Mouse (Mus musculus): ENCODE data around the gene Lrp8.

DNA sequence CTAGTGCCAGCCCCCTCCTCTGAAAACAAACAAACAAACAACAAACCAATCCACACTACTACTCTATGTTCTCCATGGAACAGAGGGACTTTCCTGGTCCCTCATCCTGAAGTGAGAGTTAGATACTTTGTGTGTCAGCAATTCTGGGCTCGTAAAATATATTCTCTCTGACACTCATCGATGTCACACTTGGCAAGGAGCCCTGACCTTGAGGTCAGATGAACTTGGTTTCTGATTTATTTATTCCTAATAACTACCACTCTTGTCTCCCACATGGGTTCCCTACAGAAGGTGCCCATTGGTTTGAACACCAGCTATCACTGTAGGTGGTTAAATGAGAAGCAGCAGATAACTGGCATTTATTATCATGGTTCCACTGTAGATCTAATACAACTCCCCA is 118.3 kb downstream of the Lrp8 start:
- TF ChIP-seq BHLHE40 (IDR thresholded peaks at IDR 0.05; ENCODE audit: low read depth, low read length) (no peak), HCFC1 (IDR thresholded peaks at IDR 0.05; ENCODE audit: low read depth, low read length) (no peak), POLR2A (IDR thresholded peaks at IDR 0.05; ENCODE audit: low read depth, low read length) (no peak), CTCF (conservative IDR thresholded peaks at IDR 0.05 in 1 of 2, IDR thresholded peaks at IDR 0.05 in 1 of 2; ENCODE audit: low read depth in 2 of 2, low read length in 2 of 2) (no peak), POLR2AphosphoS2 (IDR thresholded peaks at IDR 0.05; ENCODE audit: low read depth, low read length) (no peak), EP300 (IDR thresholded peaks at IDR 0.05; ENCODE audit: low read length) (no peak), NELFE (IDR thresholded peaks at IDR 0.05; ENCODE audit: low read depth, low read length) (no peak), MAX (IDR thresholded peaks at IDR 0.05; ENCODE audit: low read length) (no peak), ELF1 (IDR thresholded peaks at IDR 0.05; ENCODE audit: low read depth, low read length) (no peak), CHD2 (IDR thresholded peaks at IDR 0.05; ENCODE audit: low read length) (no peak), E2F4 (IDR thresholded peaks at IDR 0.05; ENCODE audit: insufficient replicate concordance, low read depth, low read length) (no peak), USF1 (IDR thresholded peaks at IDR 0.05; ENCODE audit: low read depth, low read length) (no peak), ZKSCAN1 (IDR thresholded peaks at IDR 0.05; ENCODE audit: borderline replicate concordance, low read depth, low read length) (no peak), UBTF (IDR thresholded peaks at IDR 0.05; ENCODE audit: low read depth, low read length) (no peak)
